Mouse (Mus musculus) A20 (cell line): ENCODE data around the gene Sox5.

Experiments
- DNase-seq: peaks from one replicate; pipeline ENCODE4 v3.0.0-alpha.2; 2011; ENCODE audit warnings: low read depth, low spot score

Sox5 gene

DNA sequence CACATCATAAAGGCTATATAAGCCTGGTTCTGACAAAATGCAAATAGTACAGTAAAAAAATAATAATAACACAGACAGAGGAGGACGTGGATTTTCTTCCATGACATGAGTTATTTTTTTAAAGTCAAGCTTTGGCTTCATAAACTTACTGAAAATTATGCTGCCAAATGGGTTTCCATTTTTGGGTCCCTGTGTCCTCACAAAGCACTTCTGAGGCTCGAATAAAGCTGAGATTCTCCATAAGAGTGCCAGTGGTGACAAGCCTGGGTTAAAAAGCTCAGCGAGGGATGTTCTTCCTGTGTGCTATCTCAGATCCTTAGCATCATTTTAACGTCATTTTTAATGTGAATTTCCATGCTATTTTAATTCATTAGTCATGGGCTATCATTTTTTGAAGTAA is 996.1 kb downstream of the Sox5 start:
- DNase-seq: no peak
